Mouse (Mus musculus): ENCODE measurements around the gene Tesk2. TPM values are rescaled to one million over a fixed set of nuclear protein-coding genes. Genes with fewer than 3 reads are reported as not detected.

Tesk2 gene
- polyA plus RNA-seq, 1 experiment from 2014 or later: 8.1 TPM

- Histone ChIP-seq H3K27ac (no peak overlapping the region), H3K9ac (no peak overlapping the region), H3K27me3 (replicated peaks) (no peaks in the 10 kb centered on the region), H3K36me3 (no peaks in the 10 kb centered on the region), H3K9me3 (no peaks in the 10 kb centered on the region), H3K4me2 (replicated peaks) (peak overlapping the region; percentile 88), H3K4me1 (replicated peaks) (0 out of 2 replicates have a peak, but pooled peaks cover 7% of the 10 kb centered on the region), H3K4me3 (replicated peaks) (no peak overlapping the region)
- 57% methylated on average over 7 of the region's 7 CpGs for WGBS
- no peak for ATAC-seq
Observed at GRCm38 (mm10) chr4:116722230-116722629, 1.5 kb downstream of the Tesk2 start.

DNA sequence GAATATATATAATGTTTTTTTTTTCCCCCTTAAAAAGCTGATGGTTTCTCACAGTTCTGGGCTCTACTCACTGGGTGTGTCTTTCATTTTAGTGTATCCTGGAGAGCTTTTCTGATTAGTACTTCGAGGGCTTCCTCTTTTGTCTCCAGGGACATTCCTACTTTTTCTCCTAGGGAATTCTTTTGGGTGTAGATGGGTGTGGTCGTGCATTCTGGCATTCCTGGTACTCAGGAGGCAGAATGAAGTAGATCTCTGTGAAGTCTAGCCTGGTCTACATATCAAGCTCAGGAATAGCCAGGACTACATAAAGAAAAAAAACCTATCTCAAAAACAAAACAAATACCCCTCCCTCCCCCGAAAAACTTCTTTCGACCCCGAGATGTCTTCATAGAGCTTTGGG, 4.7 kb downstream of the Tesk2 start:
- Histone ChIP-seq H3K9ac (no peak overlapping the region), H3K36me3 (no peaks in the 10 kb centered on the region), H3K4me2 (replicated peaks) (no peak overlapping the region), H3K27me3 (replicated peaks) (no peaks in the 10 kb centered on the region), H3K4me1 (replicated peaks) (0 out of 2 replicates have a peak, but pooled peaks cover 7% of the 10 kb centered on the region), H3K27ac (no peak overlapping the region), H3K4me3 (replicated peaks) (no peak overlapping the region), H3K9me3 (no peaks in the 10 kb centered on the region)
- WGBS: 75% methylated on average over 5 of the region's 5 CpGs
- ATAC-seq: no peak

- 0 out of 2 replicates have a peak, but pooled peaks cover 8% of the 10 kb centered on the region for H3K4me1 ChIP-seq (replicated peaks)
- no peaks in the 10 kb centered on the region for H3K27me3 ChIP-seq (replicated peaks)
- H3K4me2 ChIP-seq (replicated peaks): no peak overlapping the region
- H3K4me3 ChIP-seq (replicated peaks): no peak overlapping the region
- peak; percentile 48; the same call in 1 of the 2 replicates for ATAC-seq
- no peak overlapping the region for H3K27ac ChIP-seq
- H3K36me3 ChIP-seq: no peaks in the 10 kb centered on the region
- H3K9me3 ChIP-seq: no peaks in the 10 kb centered on the region
- no peak overlapping the region for H3K9ac ChIP-seq
- WGBS: 57% methylated on average over 3 of the region's 3 CpGs
Observed at GRCm38 (mm10) chr4:116727401-116727800, 6.7 kb downstream of the Tesk2 start.

- Histone ChIP-seq H3K27me3 (replicated peaks) (no peaks in the 10 kb centered on the region), H3K36me3 (no peaks in the 10 kb centered on the region), H3K9ac (no peak overlapping the region), H3K4me3 (replicated peaks) (no peak overlapping the region), H3K4me2 (replicated peaks) (no peak overlapping the region), H3K4me1 (replicated peaks) (0 out of 2 replicates have a peak, but pooled peaks cover 8% of the 10 kb centered on the region), H3K27ac (no peak overlapping the region), H3K9me3 (no peaks in the 10 kb centered on the region)
- no peak for ATAC-seq
- WGBS: 87% methylated on average over 3 of the region's 3 CpGs
Observed at GRCm38 (mm10) chr4:116729532-116729931, 8.8 kb downstream of the Tesk2 start.

- peak; percentile 78 for ATAC-seq
- Histone ChIP-seq H3K4me1 (replicated peaks) (0 out of 2 replicates have a peak, but pooled peaks cover 8% of the 10 kb centered on the region), H3K4me2 (replicated peaks) (no peak overlapping the region), H3K36me3 (no peaks in the 10 kb centered on the region), H3K27ac (no peak overlapping the region), H3K27me3 (replicated peaks) (no peaks in the 10 kb centered on the region), H3K9ac (no peak overlapping the region), H3K9me3 (no peaks in the 10 kb centered on the region), H3K4me3 (replicated peaks) (no peak overlapping the region)
- 74% methylated on average over 9 of the region's 9 CpGs for WGBS
Observed at GRCm38 (mm10) chr4:116731077-116731476, 10.3 kb downstream of the Tesk2 start.

DNA sequence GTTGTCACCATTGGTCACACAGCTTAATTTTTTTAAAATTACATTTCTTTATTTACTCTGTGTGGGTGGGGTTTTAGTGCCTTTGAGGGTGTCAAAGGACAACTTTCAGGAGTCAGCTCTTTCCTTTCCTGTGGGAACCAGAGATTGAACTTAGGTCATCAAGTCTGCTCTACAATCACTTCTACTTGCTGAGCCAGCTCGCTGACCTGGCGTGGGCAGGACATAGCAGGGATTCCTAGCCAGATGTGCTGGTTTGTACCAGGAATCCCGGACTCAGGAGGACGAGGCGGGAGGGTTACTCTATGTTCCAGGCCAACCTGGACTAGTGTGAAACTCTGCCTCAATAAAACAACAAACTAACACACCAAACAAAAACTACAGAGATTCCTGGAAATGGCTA, 11.6 kb downstream of the Tesk2 start:
- H3K9ac ChIP-seq: no peak overlapping the region
- ATAC-seq: peak; percentile 47; the same call in 1 of the 2 replicates
- no peak overlapping the region for H3K4me2 ChIP-seq (replicated peaks)
- H3K4me3 ChIP-seq (replicated peaks): no peak overlapping the region
- H3K27ac ChIP-seq: no peak overlapping the region
- 67% methylated on average over 5 of the region's 5 CpGs for WGBS
- H3K36me3 ChIP-seq: no peaks in the 10 kb centered on the region
- H3K4me1 ChIP-seq (replicated peaks): 0 out of 2 replicates have a peak, but pooled peaks cover 4% of the 10 kb centered on the region
- H3K27me3 ChIP-seq (replicated peaks): no peaks in the 10 kb centered on the region
- H3K9me3 ChIP-seq: no peaks in the 10 kb centered on the region

DNA sequence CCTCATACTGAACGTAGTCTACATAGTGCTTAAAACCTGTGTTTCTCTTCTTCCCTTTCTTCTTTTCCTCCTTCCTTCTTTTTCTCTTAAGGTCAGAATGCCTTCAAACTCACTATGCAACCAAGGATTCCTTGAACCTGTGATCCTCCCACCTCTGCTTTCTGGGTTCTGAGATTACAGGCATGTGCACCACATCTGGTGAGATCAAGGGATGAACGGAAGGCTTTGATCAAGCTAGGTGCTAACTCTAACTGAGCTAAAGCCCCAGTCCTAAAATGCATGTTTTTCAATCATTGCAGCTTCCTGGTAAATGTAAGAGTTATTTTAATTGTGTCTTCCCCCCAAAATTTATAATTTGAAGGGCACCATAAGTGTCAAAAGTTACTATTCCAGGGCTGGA, 14.2 kb downstream of the Tesk2 start:
- no peak for ATAC-seq
- Histone ChIP-seq H3K9me3 (no peaks in the 10 kb centered on the region), H3K4me1 (replicated peaks) (0 out of 2 replicates have a peak, but pooled peaks cover 4% of the 10 kb centered on the region), H3K27ac (no peak overlapping the region), H3K27me3 (replicated peaks) (no peaks in the 10 kb centered on the region), H3K4me3 (replicated peaks) (no peak overlapping the region), H3K9ac (no peak overlapping the region), H3K4me2 (replicated peaks) (no peak overlapping the region), H3K36me3 (no peaks in the 10 kb centered on the region)
- WGBS: 72% methylated on average over 2 of the region's 2 CpGs

- no peaks in the 10 kb centered on the region for H3K36me3 ChIP-seq
- no peak overlapping the region for H3K9ac ChIP-seq
- WGBS: 83% methylated on average over 9 of the region's 9 CpGs
- H3K4me2 ChIP-seq (replicated peaks): no peak overlapping the region
- no peak overlapping the region for H3K27ac ChIP-seq
- H3K9me3 ChIP-seq: no peaks in the 10 kb centered on the region
- H3K27me3 ChIP-seq (replicated peaks): no peaks in the 10 kb centered on the region
- no peak overlapping the region for H3K4me3 ChIP-seq (replicated peaks)
- no peak for ATAC-seq
- H3K4me1 ChIP-seq (replicated peaks): no peaks in the 10 kb centered on the region
Observed at GRCm38 (mm10) chr4:116738972-116739751, 18.4 kb downstream of the Tesk2 start.

DNA sequence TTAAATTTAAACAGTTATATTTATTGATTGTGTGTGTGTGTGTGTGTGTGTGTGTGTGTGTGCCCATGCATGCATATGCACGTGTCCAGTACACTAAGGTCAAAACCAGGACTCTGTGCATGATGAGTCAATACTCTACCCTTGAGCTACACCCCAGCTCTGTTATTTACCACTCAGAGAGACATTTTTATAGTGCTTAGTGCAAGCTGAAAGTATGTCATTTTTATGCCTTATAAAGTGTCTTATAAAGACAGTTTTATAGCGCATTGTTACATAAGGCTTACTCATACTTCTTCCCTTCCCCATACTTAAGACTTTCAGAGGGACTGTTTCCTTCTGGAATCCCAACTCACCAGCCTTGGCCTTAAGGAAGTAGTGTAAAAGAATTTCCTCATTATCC, 29.0 kb downstream of the Tesk2 start:
- no peak overlapping the region for H3K27ac ChIP-seq
- H3K4me1 ChIP-seq (replicated peaks): no peaks in the 10 kb centered on the region
- WGBS: 76% methylated on average over 2 of the region's 2 CpGs
- no peaks in the 10 kb centered on the region for H3K9me3 ChIP-seq
- no peak overlapping the region for H3K4me3 ChIP-seq (replicated peaks)
- H3K27me3 ChIP-seq (replicated peaks): no peaks in the 10 kb centered on the region
- no peak overlapping the region for H3K4me2 ChIP-seq (replicated peaks)
- H3K9ac ChIP-seq: no peak overlapping the region
- no peaks in the 10 kb centered on the region for H3K36me3 ChIP-seq
- no peak for ATAC-seq

GRCm38 (mm10) chr4:116761914-116762313, 41.2 kb downstream of the Tesk2 start:
- H3K27me3 ChIP-seq (replicated peaks): no peaks in the 10 kb centered on the region
- no peak overlapping the region for H3K4me2 ChIP-seq (replicated peaks)
- no peaks in the 10 kb centered on the region for H3K36me3 ChIP-seq
- WGBS: 77% methylated on average over 2 of the region's 2 CpGs
- H3K27ac ChIP-seq: no peak overlapping the region
- peak; percentile 34; the same call in 1 of the 2 replicates for ATAC-seq
- H3K9me3 ChIP-seq: no peaks in the 10 kb centered on the region
- H3K4me1 ChIP-seq (replicated peaks): no peaks in the 10 kb centered on the region
- no peak overlapping the region for H3K9ac ChIP-seq
- no peak overlapping the region for H3K4me3 ChIP-seq (replicated peaks)

- Histone ChIP-seq H3K4me1 (replicated peaks) (no peaks in the 10 kb centered on the region), H3K4me3 (replicated peaks) (no peak overlapping the region), H3K27me3 (replicated peaks) (no peaks in the 10 kb centered on the region), H3K4me2 (replicated peaks) (no peak overlapping the region), H3K27ac (no peak overlapping the region), H3K9me3 (no peaks in the 10 kb centered on the region), H3K36me3 (no peaks in the 10 kb centered on the region), H3K9ac (no peak overlapping the region)
- 84% methylated on average over 5 of the region's 5 CpGs for WGBS
- ATAC-seq: no peak
Observed at GRCm38 (mm10) chr4:116764001-116764400, 43.3 kb downstream of the Tesk2 start.

DNA sequence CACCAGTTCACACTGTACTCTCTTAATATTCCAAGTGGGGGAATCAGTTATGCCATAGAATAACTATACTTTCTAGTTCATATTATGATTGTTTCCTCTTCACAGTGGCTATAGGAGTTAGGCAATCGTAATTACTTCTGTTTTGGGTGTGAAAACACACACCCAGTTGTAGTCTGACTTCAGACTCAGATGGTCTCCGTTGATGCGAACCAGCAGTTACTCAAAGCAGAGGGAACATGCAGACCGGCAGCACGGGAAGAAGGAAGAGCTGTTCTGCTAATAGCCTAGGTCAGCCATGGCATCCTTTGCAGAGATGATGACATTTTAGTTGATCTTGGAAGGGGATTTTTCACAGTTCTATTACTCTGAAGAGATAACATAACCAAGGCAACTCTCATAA, 47.8 kb downstream of the Tesk2 start:
- H3K27me3 ChIP-seq (replicated peaks): no peaks in the 10 kb centered on the region
- H3K4me2 ChIP-seq (replicated peaks): no peak overlapping the region
- 79% methylated on average over 5 of the region's 5 CpGs for WGBS

GRCm38 (mm10) chr4:116769060-116769459, 48.3 kb downstream of the Tesk2 start:
- Histone ChIP-seq H3K4me3 (replicated peaks) (no peak overlapping the region), H3K9ac (no peak overlapping the region), H3K27ac (no peak overlapping the region), H3K9me3 (no peaks in the 10 kb centered on the region), H3K36me3 (no peaks in the 10 kb centered on the region), H3K4me1 (replicated peaks) (no peaks in the 10 kb centered on the region), H3K27me3 (replicated peaks) (no peaks in the 10 kb centered on the region), H3K4me2 (replicated peaks) (no peak overlapping the region)
- no peak for ATAC-seq

More for the DNA sequence above, 47.8 kb downstream of the Tesk2 start:
- H3K27ac ChIP-seq: no peak overlapping the region
- H3K9me3 ChIP-seq: no peaks in the 10 kb centered on the region
- no peak overlapping the region for H3K4me3 ChIP-seq (replicated peaks)
- H3K36me3 ChIP-seq: no peaks in the 10 kb centered on the region
- no peak for ATAC-seq
- no peaks in the 10 kb centered on the region for H3K4me1 ChIP-seq (replicated peaks)
- no peak overlapping the region for H3K9ac ChIP-seq

Data from intestine, embryonic 15.5 days (tissue).